Mouse (Mus musculus): Measurements from ENCODE around the gene Zfp940. TPM values are rescaled to one million over a fixed set of nuclear protein-coding genes. Genes with fewer than 3 reads are reported as not detected.
"Not testable (repeated sequence)": the region's sequence is repeated elsewhere in the genome, so short reads cannot be mapped to it uniquely, and the experiment has no call there.

Zfp940 gene
- 0.89 and 1.0 TPM in 2 replicates for polyA plus RNA-seq (2012; rRNA removed)

DNA sequence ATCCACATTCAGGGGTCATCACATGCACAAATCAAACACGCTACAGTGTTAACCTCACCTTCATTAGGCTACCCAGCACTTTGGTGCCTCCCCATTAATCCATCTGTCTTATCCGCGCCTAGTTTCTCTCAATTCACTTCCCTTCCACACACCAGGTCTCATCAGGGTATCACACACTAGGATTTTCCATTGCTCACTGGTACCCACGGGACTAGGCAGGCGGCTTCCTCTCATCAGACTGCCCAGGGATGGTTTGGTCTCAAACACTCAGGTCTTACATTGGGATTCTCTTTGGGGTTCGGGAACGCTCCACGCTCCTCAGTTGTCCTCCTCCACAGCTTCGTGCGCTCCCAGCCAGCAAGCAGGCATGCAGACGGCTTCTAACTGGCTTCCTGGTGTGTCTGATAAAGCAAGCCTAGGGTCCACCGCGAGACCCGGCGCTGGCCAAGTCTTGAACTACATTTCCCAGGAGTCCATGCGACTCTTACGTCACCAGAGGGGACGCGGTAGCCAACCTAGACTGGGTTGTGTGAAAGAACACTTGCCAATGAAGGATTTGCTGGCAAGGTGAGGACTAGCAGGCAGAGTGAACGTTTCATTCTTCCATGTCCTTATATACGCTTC, at the start of gene Zfp940:
TSS of gene Zfp940 (minus strand) at position 451 of the 624 bp plus-strand sequence.
- peak; percentile 91 for DNase-seq
- Histone ChIP-seq H3K27ac (ENCODE audit: control insufficient read depth, insufficient read depth, low read length) (no peak within 1 kb of the TSS), H3K36me3 (ENCODE audit: control insufficient read depth, insufficient read depth, low read length) (no peaks in the 10 kb centered on the region), H3K4me1 (replicated peaks; ENCODE audit: control insufficient read depth, insufficient read depth, low read length) (peaks cover 6% of the 10 kb centered on the region), H3K27me3 (ENCODE audit: control insufficient read depth, insufficient read depth, low read length) (no peaks in the 10 kb centered on the region), H3K4me3 (ENCODE audit: control insufficient read depth, insufficient read depth, low read length) (peak within 1 kb of the TSS; percentile 85)
- TF ChIP-seq POLR2A (IDR thresholded peaks at IDR 0.05; ENCODE audit: control insufficient read depth, extremely low read depth, insufficient read depth, low read length, poor library complexity) (peak; percentile 33; the same call in 1 of the 2 replicates), CTCF (IDR thresholded peaks at IDR 0.05; ENCODE audit: borderline replicate concordance, control insufficient read depth, extremely low read depth, insufficient read depth, low read length, poor library complexity) (no peak)
- 2% methylated on average over 21 of the region's 21 CpGs for WGBS

DNA sequence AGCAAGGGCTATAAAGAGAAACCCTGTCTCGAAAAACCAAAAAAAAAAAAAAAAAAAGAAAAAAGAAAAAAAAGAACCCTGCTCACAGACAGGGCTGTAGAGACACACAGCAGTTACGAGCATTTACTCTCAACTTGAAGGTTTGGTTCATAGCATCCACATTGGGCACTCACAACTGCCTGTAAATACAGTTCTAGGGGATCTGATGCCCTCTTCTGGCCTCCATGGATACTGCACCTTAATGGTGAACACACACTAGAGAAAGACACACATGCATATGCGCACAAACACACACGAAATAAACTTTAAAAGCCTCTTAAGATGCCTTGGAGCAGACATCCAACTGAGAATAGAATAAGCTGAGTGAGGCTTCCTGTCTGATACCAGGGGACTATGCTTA, 44.9 kb upstream of the Zfp940 start:
- TF ChIP-seq POLR2A (IDR thresholded peaks at IDR 0.05; ENCODE audit: control insufficient read depth, extremely low read depth, insufficient read depth, low read length, poor library complexity), result no peak
- TF ChIP-seq CTCF (IDR thresholded peaks at IDR 0.05; ENCODE audit: borderline replicate concordance, control insufficient read depth, extremely low read depth, insufficient read depth, low read length, poor library complexity), result no peak
- 90% methylated on average over 4 of the region's 4 CpGs for WGBS
- no peak overlapping the region for H3K27ac ChIP-seq (ENCODE audit: control insufficient read depth, insufficient read depth, low read length)
- peaks cover 46% of the 10 kb centered on the region for H3K36me3 ChIP-seq (ENCODE audit: control insufficient read depth, insufficient read depth, low read length)
- no peak overlapping the region for H3K4me3 ChIP-seq (ENCODE audit: control insufficient read depth, insufficient read depth, low read length)
- H3K4me1 ChIP-seq (replicated peaks; ENCODE audit: control insufficient read depth, insufficient read depth, low read length), result no peaks in the 10 kb centered on the region
- no peak for DNase-seq
- no peaks in the 10 kb centered on the region for H3K27me3 ChIP-seq (ENCODE audit: control insufficient read depth, insufficient read depth, low read length)

DNA sequence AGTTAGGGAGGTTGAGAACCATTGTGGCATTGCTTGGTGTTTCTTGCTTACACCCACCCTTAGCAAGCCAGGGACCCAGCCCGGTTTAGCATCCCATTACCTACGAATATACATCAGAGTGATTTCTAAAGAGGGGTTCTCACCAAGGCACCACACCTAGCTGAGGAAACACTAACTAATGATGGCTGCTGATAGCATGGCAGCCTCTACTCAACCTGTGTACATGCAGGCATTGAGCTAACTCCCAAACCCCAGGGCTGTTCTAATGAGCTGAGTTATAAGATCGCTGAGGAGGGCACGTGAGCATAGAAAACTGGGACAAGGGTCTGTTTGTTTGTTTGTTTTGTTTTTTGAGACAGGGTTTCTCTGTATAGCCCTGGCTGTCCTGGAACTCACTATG, 39.3 kb upstream of the Zfp940 start:
- Histone ChIP-seq H3K36me3 (ENCODE audit: control insufficient read depth, insufficient read depth, low read length) (peaks cover 29% of the 10 kb centered on the region), H3K27ac (ENCODE audit: control insufficient read depth, insufficient read depth, low read length) (no peak overlapping the region), H3K27me3 (ENCODE audit: control insufficient read depth, insufficient read depth, low read length) (no peaks in the 10 kb centered on the region), H3K4me3 (ENCODE audit: control insufficient read depth, insufficient read depth, low read length) (no peak overlapping the region), H3K4me1 (replicated peaks; ENCODE audit: control insufficient read depth, insufficient read depth, low read length) (no peaks in the 10 kb centered on the region)
- DNase-seq, result no peak
- TF ChIP-seq POLR2A (IDR thresholded peaks at IDR 0.05; ENCODE audit: control insufficient read depth, extremely low read depth, insufficient read depth, low read length, poor library complexity), result no peak
- TF ChIP-seq CTCF (IDR thresholded peaks at IDR 0.05; ENCODE audit: borderline replicate concordance, control insufficient read depth, extremely low read depth, insufficient read depth, low read length, poor library complexity), result no peak
- 99% methylated on average over 4 of the region's 4 CpGs for WGBS

DNA sequence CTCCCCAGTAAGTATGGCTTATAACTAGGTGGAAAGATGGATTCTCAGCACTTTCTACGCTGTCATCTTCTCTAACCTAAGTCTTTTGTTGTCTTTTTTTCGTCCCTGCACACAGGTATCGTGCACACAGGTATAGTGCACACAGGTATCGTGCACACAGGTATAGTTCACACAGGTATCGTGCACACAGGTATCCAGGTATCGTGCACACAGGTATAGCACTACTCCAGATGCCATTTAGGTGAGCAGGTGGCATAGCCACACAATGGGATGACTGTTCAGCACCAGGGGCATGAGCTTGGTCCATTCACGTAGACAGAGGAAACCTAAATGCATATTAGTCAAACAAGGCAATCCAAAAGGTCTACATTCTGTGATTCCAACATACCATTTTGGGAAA, 37.0 kb upstream of the Zfp940 start:
- no peak for DNase-seq
- H3K4me3 ChIP-seq (ENCODE audit: control insufficient read depth, insufficient read depth, low read length), result no peak overlapping the region
- H3K36me3 ChIP-seq (ENCODE audit: control insufficient read depth, insufficient read depth, low read length), result peaks cover 18% of the 10 kb centered on the region
- H3K27me3 ChIP-seq (ENCODE audit: control insufficient read depth, insufficient read depth, low read length), result no peaks in the 10 kb centered on the region
- TF ChIP-seq CTCF (IDR thresholded peaks at IDR 0.05; ENCODE audit: borderline replicate concordance, control insufficient read depth, extremely low read depth, insufficient read depth, low read length, poor library complexity) (no peak), POLR2A (IDR thresholded peaks at IDR 0.05; ENCODE audit: control insufficient read depth, extremely low read depth, insufficient read depth, low read length, poor library complexity) (no peak)
- WGBS, result over 99% methylated on average over 7 of the region's 7 CpGs
- no peak overlapping the region for H3K27ac ChIP-seq (ENCODE audit: control insufficient read depth, insufficient read depth, low read length)
- H3K4me1 ChIP-seq (replicated peaks; ENCODE audit: control insufficient read depth, insufficient read depth, low read length), result no peaks in the 10 kb centered on the region

DNA sequence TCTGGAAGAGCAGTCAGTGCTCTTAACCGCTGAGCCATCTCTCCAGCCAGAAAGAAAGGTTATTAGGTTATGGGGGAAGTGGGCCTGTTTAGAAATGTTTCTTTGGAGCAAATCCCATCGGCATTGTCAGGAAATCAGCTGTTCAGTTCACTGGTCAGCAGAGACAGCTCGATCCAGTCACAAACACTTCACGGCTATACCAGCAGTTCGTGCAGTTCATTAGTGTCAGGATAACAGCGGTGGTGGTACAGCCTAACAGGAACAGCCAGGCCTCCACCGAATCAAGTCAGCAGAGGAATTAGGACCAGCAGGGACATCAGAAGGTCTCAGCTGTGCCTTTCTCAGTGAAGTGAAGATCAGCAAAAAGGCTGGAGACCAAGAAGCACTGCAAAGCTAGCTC, 27.4 kb upstream of the Zfp940 start:
- no peaks in the 10 kb centered on the region for H3K27me3 ChIP-seq (ENCODE audit: control insufficient read depth, insufficient read depth, low read length)
- TF ChIP-seq POLR2A (IDR thresholded peaks at IDR 0.05; ENCODE audit: control insufficient read depth, extremely low read depth, insufficient read depth, low read length, poor library complexity), result no peak
- no peak for TF ChIP-seq CTCF (IDR thresholded peaks at IDR 0.05; ENCODE audit: borderline replicate concordance, control insufficient read depth, extremely low read depth, insufficient read depth, low read length, poor library complexity)
- no peaks in the 10 kb centered on the region for H3K4me1 ChIP-seq (replicated peaks; ENCODE audit: control insufficient read depth, insufficient read depth, low read length)
- DNase-seq, result no peak
- no peak overlapping the region for H3K27ac ChIP-seq (ENCODE audit: control insufficient read depth, insufficient read depth, low read length)
- WGBS, result 94% methylated on average over 7 of the region's 7 CpGs
- no peaks in the 10 kb centered on the region for H3K36me3 ChIP-seq (ENCODE audit: control insufficient read depth, insufficient read depth, low read length)
- H3K4me3 ChIP-seq (ENCODE audit: control insufficient read depth, insufficient read depth, low read length), result no peak overlapping the region

DNA sequence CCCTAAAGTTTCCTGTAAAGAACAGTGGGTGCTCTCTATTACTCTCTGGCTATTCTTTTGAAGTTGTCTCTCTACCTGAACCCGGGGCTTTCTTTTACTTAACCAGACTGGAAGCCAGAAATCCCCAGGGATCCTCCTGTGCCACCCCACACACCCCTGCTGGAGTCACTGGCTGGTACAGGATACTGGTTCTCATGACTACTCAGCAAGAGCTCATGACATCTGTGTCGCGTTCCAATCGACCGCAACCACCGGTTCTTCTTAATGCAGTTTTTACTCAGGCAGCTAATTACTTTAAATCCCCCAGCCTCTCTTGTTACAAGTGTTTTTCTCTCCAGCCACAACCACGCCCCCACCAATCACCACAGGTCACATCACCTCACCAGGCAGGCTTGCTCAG, 26.6 kb upstream of the Zfp940 start:
- Histone ChIP-seq H3K4me3 (ENCODE audit: control insufficient read depth, insufficient read depth, low read length) (no peak overlapping the region), H3K4me1 (replicated peaks; ENCODE audit: control insufficient read depth, insufficient read depth, low read length) (no peaks in the 10 kb centered on the region), H3K36me3 (ENCODE audit: control insufficient read depth, insufficient read depth, low read length) (0 out of 2 replicates have a peak, but pooled peaks cover 2% of the 10 kb centered on the region), H3K27me3 (ENCODE audit: control insufficient read depth, insufficient read depth, low read length) (no peaks in the 10 kb centered on the region), H3K27ac (ENCODE audit: control insufficient read depth, insufficient read depth, low read length) (no peak overlapping the region)
- TF ChIP-seq CTCF (IDR thresholded peaks at IDR 0.05; ENCODE audit: borderline replicate concordance, control insufficient read depth, extremely low read depth, insufficient read depth, low read length, poor library complexity), result no peak
- no peak for TF ChIP-seq POLR2A (IDR thresholded peaks at IDR 0.05; ENCODE audit: control insufficient read depth, extremely low read depth, insufficient read depth, low read length, poor library complexity)
- DNase-seq, result no peak
- 83% methylated on average over 7 of the region's 7 CpGs for WGBS

DNA sequence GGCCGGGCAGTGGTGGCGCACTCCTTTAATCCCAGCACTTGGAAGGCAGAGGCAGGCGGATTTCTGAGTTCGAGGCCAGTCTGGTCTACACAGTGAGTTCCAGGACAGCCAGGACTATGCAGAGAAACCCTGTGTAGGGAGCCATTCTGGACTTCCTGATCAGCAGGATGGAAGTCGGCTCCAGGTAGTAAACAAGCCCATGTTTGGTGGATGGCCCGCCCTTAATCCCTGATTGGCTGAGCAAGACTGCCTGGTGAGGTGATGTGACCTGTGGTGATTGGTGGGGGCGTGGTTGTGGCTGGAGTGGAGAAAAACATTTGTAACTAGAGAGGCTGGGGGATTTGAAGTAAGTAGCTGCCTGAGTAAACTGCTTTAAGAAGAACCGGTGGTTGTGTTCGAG, 24.1 kb upstream of the Zfp940 start:
- not testable (repeated sequence) for H3K27me3 ChIP-seq (ENCODE audit: control insufficient read depth, insufficient read depth, low read length); H3K4me3 ChIP-seq (ENCODE audit: control insufficient read depth, insufficient read depth, low read length); H3K4me1 ChIP-seq (replicated peaks; ENCODE audit: control insufficient read depth, insufficient read depth, low read length); H3K36me3 ChIP-seq (ENCODE audit: control insufficient read depth, insufficient read depth, low read length); DNase-seq; H3K27ac ChIP-seq (ENCODE audit: control insufficient read depth, insufficient read depth, low read length)
- 96% methylated on average over 9 of the region's 9 CpGs for WGBS
